Mouse (Mus musculus) MEL (cell line): ENCODE measurements around the gene Ndel1. TPM values are rescaled to one million over a fixed set of nuclear protein-coding genes. Genes with fewer than 3 reads are reported as not detected.

Experiments used
- DNase-seq: peaks from one replicate; pipeline ENCODE4 v3.0.0; 2011; ENCODE audit warnings: low read depth, low spot score
- H3K27ac ChIP-seq: 2 replicates; pipeline ENCODE4 v1.5.1; 2012; ENCODE audit warnings: low read depth, mild to moderate bottlenecking, control low read depth, low read length, moderate library complexity; ENCODE audit not compliant: control insufficient read depth
- H3K27me3 ChIP-seq, 2 experiments: fragments of 150-350 bp in 1 of 2; sonication (generic) in 1 of 2; 2 replicates each; pipeline ENCODE4 v1.6.1; 2012; ENCODE audit warnings: low read length in 2 of 2, mild to moderate bottlenecking in 2 of 2, improper control_type of control experiment in 1 of 2, moderate library complexity in 1 of 2; ENCODE audit not compliant: insufficient read depth in 2 of 2, control insufficient read depth in 1 of 2
- H3K36me3 ChIP-seq, 2 experiments: 2 replicates each; pipeline ENCODE4 v1.6.1; 2012 to 2014; ENCODE audit warnings: low read length in 2 of 2, improper control_type of control experiment in 1 of 2, inconsistent platforms in 1 of 2, mild to moderate bottlenecking in 1 of 2; ENCODE audit not compliant: insufficient read depth in 2 of 2, control insufficient read depth in 1 of 2
- H3K4me1 ChIP-seq, 2 experiments: fragments of 150-350 bp in 1 of 2; sonication (generic) in 1 of 2; 2 replicates each; pipeline ENCODE4 v1.6.1; 2012; ENCODE audit warnings: low read length in 2 of 2, improper control_type of control experiment in 1 of 2, mild to moderate bottlenecking in 1 of 2; ENCODE audit not compliant: insufficient read depth in 2 of 2, control insufficient read depth in 1 of 2
- H3K4me3 ChIP-seq, 2 experiments: fragments of 150-350 bp in 1 of 2; sonication (generic) in 1 of 2; 2 replicates each; pipeline ENCODE4 v1.5.1; 2012; ENCODE audit warnings: low read depth in 2 of 2, low read length in 2 of 2, mild to moderate bottlenecking in 2 of 2, moderate library complexity in 2 of 2, control low read depth in 1 of 2, improper control_type of control experiment in 1 of 2; ENCODE audit not compliant: control insufficient read depth in 1 of 2, insufficient read depth in 1 of 2
- H3K79me2 ChIP-seq: 2 replicates; pipeline ENCODE4 v1.6.1; 2012; ENCODE audit warnings: mild to moderate bottlenecking, low read length, moderate library complexity; ENCODE audit not compliant: control insufficient read depth, poor library complexity, insufficient read depth
- H3K9ac ChIP-seq: 2 replicates; pipeline ENCODE4 v1.6.1; 2012; ENCODE audit warnings: low read depth, mild to moderate bottlenecking, control low read depth, low read length, moderate library complexity; ENCODE audit not compliant: control insufficient read depth, poor library complexity, severe bottlenecking
- H3K9me3 ChIP-seq: fragments of 150-350 bp; sonication (generic); replicated peaks from 2 replicates; pipeline ENCODE4 v1.6.1; 2012; ENCODE audit warnings: mild to moderate bottlenecking, low read length, improper control_type of control experiment, moderate library complexity; ENCODE audit not compliant: insufficient read depth
- CHD2 ChIP-seq: IDR thresholded peaks from 2 replicates; pipeline ENCODE4 v1.6.1; 2011; ENCODE audit warnings: low read length, improper control_type of control experiment
- CTCF ChIP-seq, 3 experiments: IDR thresholded peaks in 2 of 3; conservative IDR thresholded peaks in 1 of 3; 2 replicates each; pipeline ENCODE4 v1.5.1; 2011 to 2012; ENCODE audit warnings: low read length in 3 of 3, low read depth in 2 of 3, mild to moderate bottlenecking in 2 of 3, improper control_type of control experiment in 1 of 3, inconsistent platforms in 1 of 3, mixed read lengths in 1 of 3, moderate library complexity in 1 of 3; ENCODE audit not compliant: control insufficient read depth in 1 of 3, insufficient read depth in 1 of 3, poor library complexity in 1 of 3, severe bottlenecking in 1 of 3
- E2F4 ChIP-seq: IDR thresholded peaks from 2 replicates; pipeline ENCODE4 v1.6.1; 2011; ENCODE audit warnings: low read depth, low read length, improper control_type of control experiment, borderline replicate concordance
- EP300 ChIP-seq, 2 experiments: IDR thresholded peaks; 2 replicates each; pipeline ENCODE4 v1.6.1; 2011; ENCODE audit warnings: improper control_type of control experiment in 2 of 2, low read length in 2 of 2, low read depth in 1 of 2, mild to moderate bottlenecking in 1 of 2
- ETS1 ChIP-seq: IDR thresholded peaks from 2 replicates; pipeline ENCODE4 v1.6.1; 2012; ENCODE audit warnings: low read depth, mild to moderate bottlenecking, inconsistent platforms, low read length, improper control_type of control experiment, moderate library complexity
- GABPA ChIP-seq: IDR thresholded peaks from 2 replicates; pipeline ENCODE4 v1.6.1; 2012; ENCODE audit warnings: low read depth, mild to moderate bottlenecking, inconsistent platforms, low read length, improper control_type of control experiment, moderate library complexity
- HCFC1 ChIP-seq: IDR thresholded peaks from 2 replicates; pipeline ENCODE4 v1.6.1; 2012; ENCODE audit warnings: low read depth, mild to moderate bottlenecking, inconsistent platforms, low read length, improper control_type of control experiment, moderate library complexity
- KAT2A ChIP-seq: conservative IDR thresholded peaks from 2 replicates; pipeline ENCODE4 v1.6.1; 2012; ENCODE audit warnings: low read depth, low read length, improper control_type of control experiment, inconsistent platforms
- MAZ ChIP-seq: IDR thresholded peaks from 2 replicates; pipeline ENCODE4 v1.6.1; 2012; ENCODE audit warnings: low read depth, mild to moderate bottlenecking, inconsistent platforms, low read length, improper control_type of control experiment
- NRF1 ChIP-seq: IDR thresholded peaks from 2 replicates; pipeline ENCODE4 v1.6.1; 2014; ENCODE audit warnings: low read depth, mild to moderate bottlenecking, inconsistent platforms, low read length, improper control_type of control experiment, moderate library complexity; ENCODE audit not compliant: poor library complexity, insufficient read depth, severe bottlenecking
- RAD21 ChIP-seq: IDR thresholded peaks from 2 replicates; pipeline ENCODE4 v1.6.1; 2011; ENCODE audit warnings: mild to moderate bottlenecking, low read depth, low read length, improper control_type of control experiment
- RCOR1 ChIP-seq: IDR thresholded peaks from 2 replicates; pipeline ENCODE4 v1.6.1; 2012; ENCODE audit warnings: low read depth, mild to moderate bottlenecking, inconsistent platforms, low read length, improper control_type of control experiment
- SIN3A ChIP-seq: IDR thresholded peaks from 2 replicates; pipeline ENCODE4 v1.6.1; 2012; ENCODE audit warnings: low read length, improper control_type of control experiment, inconsistent platforms
- TCF12 ChIP-seq: IDR thresholded peaks from 2 replicates; pipeline ENCODE4 v1.6.1; 2014; ENCODE audit warnings: low read depth, mild to moderate bottlenecking, inconsistent platforms, low read length, improper control_type of control experiment, moderate library complexity
- UBTF ChIP-seq: IDR thresholded peaks from 2 replicates; pipeline ENCODE4 v1.6.1; 2012; ENCODE audit warnings: low read depth, mild to moderate bottlenecking, inconsistent platforms, low read length, improper control_type of control experiment, moderate library complexity, borderline replicate concordance; ENCODE audit not compliant: insufficient read depth
- USF2 ChIP-seq, 2 experiments: IDR thresholded peaks; 2 replicates each; pipeline ENCODE4 v1.6.1; 2011 to 2012; ENCODE audit warnings: improper control_type of control experiment in 2 of 2, low read length in 2 of 2, borderline replicate concordance in 1 of 2, inconsistent platforms in 1 of 2, low read depth in 1 of 2, mild to moderate bottlenecking in 1 of 2; ENCODE audit not compliant: insufficient read depth in 1 of 2
- ZC3H11A ChIP-seq: IDR thresholded peaks from 2 replicates; pipeline ENCODE4 v1.6.1; 2012; ENCODE audit warnings: low read depth, mild to moderate bottlenecking, inconsistent platforms, low read length, improper control_type of control experiment
- ZKSCAN1 ChIP-seq: IDR thresholded peaks from 2 replicates; pipeline ENCODE4 v1.6.1; 2012; ENCODE audit warnings: low read depth, mild to moderate bottlenecking, inconsistent platforms, low read length, improper control_type of control experiment, moderate library complexity
- ZMIZ1 ChIP-seq: IDR thresholded peaks from 2 replicates; pipeline ENCODE4 v1.6.1; 2012; ENCODE audit warnings: low read depth, mild to moderate bottlenecking, inconsistent platforms, low read length, improper control_type of control experiment, moderate library complexity
- polyA plus RNA-seq, 2 experiments: library from polyadenylated mRNA; stranded (reverse) in 1 of 2; unstranded in 1 of 2; fragments of >175 nt in 1 of 2; fragments of >200 nt in 1 of 2; gene quantifications; 2 replicates each; pipeline versions ENCODE4 v1.2.1 to v1.2.4; 2012; ENCODE audit warnings: low replicate concordance in 2 of 2, low read depth in 1 of 2; ENCODE audit not compliant: insufficient read length in 2 of 2, insufficient read depth in 1 of 2, missing spikeins in 1 of 2
- total RNA-seq: library from RNA; depleted of rRNA; stranded (reverse); fragments of 300-350 nt; gene quantifications from 2 replicates; pipeline ENCODE4 v1.2.3, GENCODE M21; 2012

Gene Ndel1
- total and polyA plus RNA-seq, 3 experiments = 55.0 to 70.7 (median 61.2) TPM

- no peaks in the 10 kb centered on the region for H3K4me1 ChIP-seq
- DNase-seq = no peak
- no peaks in the 10 kb centered on the region for H3K27me3 ChIP-seq
- H3K9me3 ChIP-seq = no peaks in the 10 kb centered on the region
- H3K79me2 ChIP-seq = no peaks in the 10 kb centered on the region
- H3K9ac ChIP-seq = no peak overlapping the region
- no peak for TF ChIP-seq MAZ
- TF ChIP-seq NRF1 = no peak
- TF ChIP-seq ZMIZ1 = no peak
- TF ChIP-seq TCF12 = no peak
- H3K36me3 ChIP-seq = peaks cover 0 to 58% of the 10 kb centered on the region in 2 experiments; a peak in 2 of 4 replicates
- H3K4me3 ChIP-seq = no peak overlapping the region
- H3K27ac ChIP-seq = no peak overlapping the region
These were observed 91.1 kb downstream of the Ndel1 start for GRCm38 (mm10) chr11:68780466-68781114.

GRCm38 (mm10) chr11:68779735-68780465, 91.8 kb downstream of the Ndel1 start:
- no peak for TF ChIP-seq GABPA
- TF ChIP-seq RCOR1 = no peak
- no peak for TF ChIP-seq EP300 (IDR thresholded peaks at IDR 0.05; ENCODE audit: low read depth in 1 of 2, low read length in 2 of 2)
- TF ChIP-seq USF2 (IDR thresholded peaks at IDR 0.05; ENCODE audit: borderline replicate concordance in 1 of 2, insufficient read depth in 1 of 2, low read depth in 1 of 2, low read length in 2 of 2) = no peak
- TF ChIP-seq HCFC1 = no peak
- no peak for TF ChIP-seq ETS1
- TF ChIP-seq CHD2 = no peak
- TF ChIP-seq ZKSCAN1 = no peak
- TF ChIP-seq NRF1 = no peak
- no peak for TF ChIP-seq CTCF (IDR thresholded peaks at IDR 0.05 in 2 of 3, conservative IDR thresholded peaks at IDR 0.05 in 1 of 3; ENCODE audit: control insufficient read depth in 1 of 3, insufficient read depth in 1 of 3, low read depth in 2 of 3, low read length in 3 of 3, poor library complexity in 1 of 3, severe bottlenecking in 1 of 3)
- TF ChIP-seq SIN3A = no peak
- TF ChIP-seq RAD21 = no peak
- no peak for TF ChIP-seq UBTF
- TF ChIP-seq ZC3H11A = no peak
- no peak for TF ChIP-seq KAT2A
- TF ChIP-seq E2F4 = no peak

More at GRCm38 (mm10) chr11:68779735-68780465, 91.8 kb downstream of the Ndel1 start:
- Histone ChIP-seq H3K27ac (no peak overlapping the region), H3K79me2 (no peaks in the 10 kb centered on the region), H3K4me3 (no peak overlapping the region), H3K9me3 (no peaks in the 10 kb centered on the region), H3K36me3 (peaks cover 0 to 54% of the 10 kb centered on the region in 2 experiments; a peak in 2 of 4 replicates), H3K4me1 (no peaks in the 10 kb centered on the region), H3K27me3 (no peaks in the 10 kb centered on the region), H3K9ac (no peak overlapping the region)
- DNase-seq = no peak
